Mouse (Mus musculus) liver, adult 2 months (tissue): Measurements from ENCODE around the gene Slc25a26.

Experiments
- CTCF ChIP-seq: fragments of 200-500 bp; IDR thresholded peaks from 2 replicates; pipeline ENCODE4 v1.5.1; 2011; ENCODE audit warnings: low read depth, low read length, control low read depth
- POLR2A ChIP-seq: fragments of 200-500 bp; IDR thresholded peaks from 2 replicates; pipeline ENCODE4 v1.6.1; 2011; ENCODE audit warnings: low read length, control low read depth; ENCODE audit not compliant: insufficient read depth; ENCODE audit errors: extremely low read depth

DNA sequence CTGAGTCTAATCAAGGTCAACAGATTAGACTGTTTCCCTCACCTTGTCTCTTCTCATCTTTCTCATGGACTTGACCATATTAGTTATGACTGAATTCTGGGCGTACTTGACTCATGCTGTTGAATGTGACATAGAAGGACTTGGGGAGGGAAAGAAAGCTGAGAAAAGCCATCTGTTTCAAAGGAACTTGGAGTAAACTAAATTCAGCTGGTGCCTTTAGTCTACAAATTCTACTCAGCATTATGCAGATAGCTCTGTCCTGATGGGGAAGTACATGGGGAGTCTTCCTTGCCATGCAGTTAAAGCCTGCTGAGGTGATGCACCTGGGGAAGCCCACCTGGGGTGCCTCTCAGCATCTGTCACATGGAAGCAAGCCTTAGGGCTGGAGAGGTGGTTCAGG is 37.5 kb downstream of the Slc25a26 start:
- TF ChIP-seq CTCF, result no peak
- no peak for TF ChIP-seq POLR2A
